Mouse (Mus musculus) embryonic stem cell, embryonic (primary cell): ENCODE results near the gene Rab13.

Experiments used
- CTCF ChIA-PET, 4 experiments: fragments of 300-600 bp in 2 of 4; fragments of 350-600 bp in 2 of 4; sonication (Branson Sonifier 250); formaldehyde crosslinking; loops; one replicate each; lab custom pipeline; 2022; ENCODE audit warnings: inconsistent platforms in 2 of 4; lab: Charles Lee
- POLR2A ChIA-PET, 4 experiments: fragments of 300-600 bp in 2 of 4; fragments of 350-600 bp in 2 of 4; sonication (Branson Sonifier 250); formaldehyde crosslinking; loops; one replicate each; lab custom pipeline; 2022; ENCODE audit warnings: antibody characterized with exemption in 4 of 4, inconsistent platforms in 1 of 4; lab: Charles Lee

The Rab13 gene

DNA sequence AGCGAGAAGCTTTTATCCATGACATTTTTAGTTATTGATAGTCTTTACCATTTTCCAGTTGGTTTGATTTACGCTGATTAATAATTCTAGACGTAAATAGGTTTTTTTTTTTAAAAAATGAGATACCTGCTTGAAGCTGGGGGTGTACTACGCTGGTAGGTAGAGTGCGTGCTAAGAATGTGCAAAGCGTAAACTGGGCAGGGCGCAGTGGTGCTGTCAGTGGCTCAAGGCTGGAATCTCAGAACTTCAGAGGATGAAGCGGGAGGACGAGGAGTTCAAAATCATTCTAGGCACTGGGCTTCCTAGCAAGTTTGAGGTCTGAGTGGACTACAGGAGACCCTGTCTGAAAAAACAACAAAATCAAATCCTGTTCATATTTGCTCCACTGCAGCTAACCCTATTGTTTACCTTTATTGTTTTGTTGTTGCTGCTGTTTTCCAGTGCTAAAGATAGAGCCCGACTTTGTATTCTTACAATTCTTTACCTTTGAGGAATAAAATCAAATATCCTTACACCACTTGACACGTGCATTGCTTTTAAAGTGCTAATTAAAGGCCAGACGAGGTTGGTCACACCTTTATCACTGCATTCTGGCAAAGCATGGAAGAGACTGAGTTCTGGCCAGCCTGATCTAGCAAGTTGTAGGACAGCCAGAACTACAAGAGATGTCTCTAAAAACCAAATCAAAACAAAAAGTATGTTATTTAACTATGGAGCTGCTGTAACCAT lies 625 bp downstream of the Rab13 start:
- ChIA-PET CTCF (interaction anchor here in 3 of 4 experiments (0.5 to 2.2 kb wide), 5 partner anchors 9 to 310 kb away, joined by 3 to 8 read pairs (median 4); partner anchors contain the start of gene Slc39a1 (in 1 of the 3)), POLR2A (interaction anchor here (0.6 to 13.1 kb wide), 112 partner anchors 7 to 430 kb away, joined by 3 to 150 read pairs (median 4); partner anchors contain the start of genes Dennd4b (in 3 of the 4), Gatad2b (in 3 of the 4), Hax1 (in 3 of the 4) and Jtb (in 3 of the 4))

DNA sequence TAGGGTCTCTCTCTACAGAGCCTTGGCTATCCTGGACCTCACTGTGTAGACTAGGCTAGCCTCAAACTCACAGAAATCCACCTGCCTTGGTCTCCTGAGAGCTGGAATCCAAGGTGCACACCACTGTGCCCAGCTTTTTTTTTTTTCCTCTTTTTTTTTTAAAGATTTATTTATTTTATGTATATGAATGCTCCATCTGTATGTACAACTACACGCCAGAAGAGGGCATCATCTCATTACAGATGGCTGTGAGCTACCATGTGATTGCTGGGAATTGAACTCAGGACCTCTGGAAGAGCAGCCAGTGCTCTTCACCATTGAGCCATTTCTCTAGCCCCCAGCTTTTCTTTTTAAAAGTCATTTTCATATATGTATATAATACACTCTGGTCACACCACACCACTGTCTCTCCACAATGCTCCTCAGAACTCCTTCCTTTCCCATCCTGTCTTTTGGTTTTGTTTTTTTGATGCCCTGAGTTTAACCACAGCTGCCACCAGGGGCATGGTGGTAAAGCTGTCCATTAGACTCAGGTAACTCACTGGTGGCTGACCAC lies 2.4 kb downstream of the Rab13 start:
- ChIA-PET POLR2A (interaction anchor here (0.6 to 13.1 kb wide), 38 partner anchors 8 to 834 kb away, joined by 3 to 150 read pairs (median 4); partner anchors contain the start of genes Jtb (in 2 of the 4), Slc39a1 (in 2 of the 4), Creb3l4 (in 1 of the 4) and Dennd4b (in 1 of the 4)), CTCF (interaction anchor here (0.6 to 2.3 kb wide), 43 partner anchors 8 to 1112 kb away, joined by 3 to 21 read pairs (median 4); partner anchors contain the start of genes Slc39a1 (in 2 of the 4), Jtb (in 1 of the 4), Slc27a3 (in 1 of the 4) and Snapin (in 1 of the 4))

DNA sequence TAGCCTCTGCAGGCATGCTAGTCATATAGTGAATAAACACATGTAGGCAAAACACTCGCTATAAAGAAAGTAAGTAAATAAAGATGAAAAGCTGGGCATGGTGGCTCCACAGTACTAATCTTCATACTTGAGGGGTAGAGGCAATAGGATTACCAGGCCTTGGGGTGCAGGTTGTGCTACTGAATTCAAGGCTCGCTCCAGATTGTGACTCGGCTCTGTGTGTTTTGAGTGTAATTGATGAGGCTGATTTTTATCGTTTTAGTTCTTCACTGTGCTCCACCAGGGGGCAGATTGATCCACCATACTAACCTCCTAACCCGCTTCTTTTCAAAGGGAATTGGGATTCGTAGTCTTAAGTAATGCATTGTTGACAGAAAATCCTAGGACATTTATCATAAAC lies 6.6 kb downstream of the Rab13 start:
- CTCF ChIA-PET, result interaction anchor here in 2 of 4 experiments (0.7 to 1.7 kb wide), 9 partner anchors 9 to 247 kb away, joined by 3 to 6 read pairs (median 4); partner anchors contain the start of genes Jtb (in 1 of the 2) and Slc39a1 (in 1 of the 2)

DNA sequence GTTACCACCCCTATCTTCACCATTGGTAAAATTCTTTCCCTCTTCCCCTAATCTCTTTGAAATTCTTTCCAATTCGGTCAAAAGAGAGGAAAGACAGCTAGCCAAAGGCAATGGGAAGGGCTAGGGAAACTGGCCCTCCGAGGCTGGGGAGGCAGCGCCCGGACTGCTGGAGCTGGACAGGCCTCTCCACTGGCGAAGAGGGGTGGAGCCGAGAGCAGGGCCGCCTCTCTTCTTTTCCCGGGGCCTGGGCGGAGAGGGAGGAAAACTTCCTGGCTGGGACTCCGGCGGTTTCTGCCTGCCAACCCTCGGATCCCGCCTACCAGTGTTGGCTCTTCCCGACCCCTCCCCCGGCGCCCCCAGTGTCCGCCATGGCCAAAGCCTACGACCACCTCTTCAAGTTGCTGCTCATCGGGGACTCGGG lies 7.0 kb downstream of the Rab13 start:
- POLR2A ChIA-PET, result interaction anchor here (0.6 to 3.7 kb wide), 12 partner anchors 9 to 270 kb away, joined by 3 to 39 read pairs (median 4); partner anchors contain the start of genes Jtb (in 3 of the 4), Dennd4b (in 1 of the 4), Rab13 (in 1 of the 4) and Rps27 (in 1 of the 4)
- CTCF ChIA-PET, result interaction anchor here in 2 of 4 experiments (0.6 to 1.7 kb wide), 9 partner anchors 9 to 246 kb away, joined by 3 to 6 read pairs (median 4); partner anchors contain the start of genes Jtb (in 1 of the 2) and Slc39a1 (in 1 of the 2)

More for the DNA sequence above, 6.6 kb downstream of the Rab13 start:
- POLR2A ChIA-PET, result interaction anchor here (0.6 to 3.7 kb wide), 12 partner anchors 8 to 271 kb away, joined by 3 to 39 read pairs (median 4); partner anchors contain the start of genes Jtb (in 3 of the 4), Rab13 (in 1 of the 4), Rps27 (in 1 of the 4) and Slc27a3 (in 1 of the 4)

DNA sequence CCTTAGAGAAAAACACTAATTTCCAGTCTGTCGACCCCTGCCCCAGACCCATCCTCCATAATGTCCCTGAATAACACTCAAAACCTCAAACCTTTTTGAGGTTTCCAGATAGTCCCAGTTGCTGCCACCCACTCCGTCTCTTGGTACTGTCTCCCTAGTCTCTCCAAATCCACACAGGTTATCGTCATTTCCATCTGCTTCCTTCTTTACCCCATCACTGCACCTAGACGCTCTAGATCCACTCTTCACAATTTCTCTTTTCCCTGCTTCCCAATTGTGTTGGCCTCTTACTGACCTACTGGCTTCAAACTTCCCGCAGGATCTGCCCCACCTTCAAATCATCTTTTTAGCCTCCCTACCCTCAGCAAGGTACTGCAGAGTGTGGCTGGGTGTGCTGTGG lies 7.6 kb downstream of the Rab13 start:
- ChIA-PET CTCF (interaction anchor here in 3 of 4 experiments (0.6 to 1.7 kb wide), 7 partner anchors 10 to 153 kb away, joined by 3 to 6 read pairs (median 4); partner anchors contain the start of gene Jtb (in 1 of the 3)), POLR2A (interaction anchor here in 3 of 4 experiments (0.6 to 3.7 kb wide), 16 partner anchors 8 to 254 kb away, joined by 3 to 39 read pairs (median 4); partner anchors contain the start of genes Rab13 (in 2 of the 3), Rps27 (in 2 of the 3), Dennd4b (in 1 of the 3) and Gatad2b (in 1 of the 3))

DNA sequence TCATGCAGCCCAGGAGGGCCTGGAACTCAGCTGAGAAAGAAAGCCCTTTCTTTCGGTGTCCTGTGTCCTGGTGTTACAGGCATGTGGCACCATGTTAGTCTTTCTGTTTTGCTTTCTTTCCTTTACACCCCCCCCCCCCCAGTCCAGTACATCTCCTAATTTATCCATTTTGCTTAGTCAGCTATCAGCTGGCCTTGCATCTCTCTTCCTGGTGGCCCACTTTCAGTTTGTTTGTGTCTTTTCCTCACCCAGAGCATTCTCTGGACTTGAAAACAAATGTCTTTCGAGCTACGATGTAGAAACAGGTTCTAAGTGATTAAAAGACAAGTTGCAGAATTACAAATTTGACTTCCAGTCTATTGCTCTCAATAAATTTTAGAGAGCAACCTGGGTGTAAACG lies 9.0 kb downstream of the Rab13 start:
- CTCF ChIA-PET, result interaction anchor here in 1 of 4 experiments (0.6 kb wide), 1 partner anchor 154 kb away, joined by 4 read pairs; no protein-coding TSS in a partner anchor
- POLR2A ChIA-PET, result interaction anchor here (0.6 to 3.7 kb wide), 20 partner anchors 9 to 1208 kb away, joined by 3 to 39 read pairs (median 4); partner anchors contain the start of genes Jtb (in 3 of the 4), Rab13 (in 3 of the 4), Rps27 (in 3 of the 4) and Gatad2b (in 1 of the 4)

DNA sequence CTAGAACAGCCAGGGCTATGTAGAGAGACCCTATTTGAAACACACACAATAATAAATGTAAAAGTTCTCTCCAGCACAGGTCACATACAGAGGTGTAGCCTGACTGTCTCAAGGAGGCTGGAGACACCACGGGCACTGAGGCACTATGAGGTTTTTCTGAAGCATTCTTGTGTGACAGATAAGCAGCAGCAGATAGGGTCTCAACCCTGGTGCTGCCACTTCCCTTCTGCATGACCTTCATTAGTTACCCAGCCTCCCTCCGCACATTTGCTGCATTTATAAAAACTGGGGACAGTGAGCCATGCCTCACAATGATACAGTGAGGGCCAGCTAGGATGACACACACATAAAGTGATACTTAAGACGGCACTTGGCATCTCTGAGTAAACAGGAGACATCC lies 9.4 kb downstream of the Rab13 start:
- CTCF ChIA-PET, result interaction anchor here in 1 of 4 experiments (0.6 kb wide), 1 partner anchor 153 kb away, joined by 4 read pairs; no protein-coding TSS in a partner anchor

DNA sequence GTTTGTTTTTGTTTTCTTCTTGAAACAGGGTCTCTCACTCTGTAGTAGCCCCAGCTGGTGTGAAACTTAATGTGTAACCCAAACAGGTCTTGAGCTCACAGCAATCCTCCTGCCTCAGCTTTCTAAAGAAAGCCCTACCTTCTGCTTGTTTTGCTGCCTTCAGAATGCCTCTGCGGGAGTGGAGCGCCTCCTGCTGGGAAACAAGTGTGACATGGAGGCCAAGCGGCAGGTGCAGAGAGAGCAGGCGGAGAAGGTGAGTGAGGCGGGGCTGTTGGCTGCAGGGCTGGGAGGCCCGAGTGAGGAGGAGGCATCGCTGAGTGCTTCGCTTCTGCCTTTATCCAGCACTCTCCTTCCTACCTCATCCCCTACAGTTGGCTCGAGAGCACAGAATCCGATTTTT lies 10.8 kb downstream of the Rab13 start:
- CTCF ChIA-PET, result interaction anchor here in 3 of 4 experiments (0.5 to 1.5 kb wide), 14 partner anchors 8 to 439 kb away, joined by 3 to 8 read pairs (median 3); partner anchors contain the start of gene Slc39a1 (in 1 of the 3)
- POLR2A ChIA-PET, result interaction anchor here in 3 of 4 experiments (0.6 to 2.4 kb wide), 12 partner anchors 8 to 56 kb away, joined by 3 to 12 read pairs (median 4); partner anchors contain the start of genes Slc39a1 (in 3 of the 3), Rab13 (in 2 of the 3), Rps27 (in 2 of the 3) and Creb3l4 (in 1 of the 3)

More for the DNA sequence above, 9.4 kb downstream of the Rab13 start:
- POLR2A ChIA-PET, result interaction anchor here (0.7 to 3.7 kb wide), 11 partner anchors 8 to 1209 kb away, joined by 3 to 39 read pairs (median 5); partner anchors contain the start of genes Rab13 (in 3 of the 4), Rps27 (in 3 of the 4), Jtb (in 2 of the 4) and Slc39a1 (in 1 of the 4)

DNA sequence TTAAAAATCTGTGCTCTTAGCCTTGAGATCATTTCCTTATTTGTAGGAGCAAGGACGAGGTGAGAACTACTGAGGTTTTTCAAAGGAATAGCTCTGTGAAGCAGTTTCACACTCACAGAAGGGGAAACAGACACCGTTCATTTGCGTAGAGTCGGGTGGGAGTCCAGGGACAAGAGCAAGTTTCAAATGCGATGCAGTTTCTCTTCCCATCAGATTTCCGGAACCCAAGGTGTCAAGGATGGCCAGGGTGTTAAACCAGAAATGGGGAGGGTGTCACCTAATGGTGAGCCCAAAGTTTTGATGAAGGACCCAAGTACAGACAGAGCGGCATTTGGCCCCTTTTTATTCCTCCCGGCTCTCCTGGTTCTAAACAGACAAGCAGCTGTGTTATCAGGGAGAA lies 17.6 kb downstream of the Rab13 start:
- POLR2A ChIA-PET, result interaction anchor here (0.6 to 7.0 kb wide), 51 partner anchors 9 to 282 kb away, joined by 3 to 150 read pairs (median 4); partner anchors contain the start of genes Creb3l4 (in 3 of the 4), Rab13 (in 3 of the 4), Rps27 (in 3 of the 4) and Slc39a1 (in 3 of the 4)
- CTCF ChIA-PET, result interaction anchor here in 1 of 4 experiments (1.0 to 1.7 kb wide), 3 partner anchors 11 to 17 kb away, joined by 3 to 6 read pairs (median 4); partner anchors contain the start of gene Slc39a1

DNA sequence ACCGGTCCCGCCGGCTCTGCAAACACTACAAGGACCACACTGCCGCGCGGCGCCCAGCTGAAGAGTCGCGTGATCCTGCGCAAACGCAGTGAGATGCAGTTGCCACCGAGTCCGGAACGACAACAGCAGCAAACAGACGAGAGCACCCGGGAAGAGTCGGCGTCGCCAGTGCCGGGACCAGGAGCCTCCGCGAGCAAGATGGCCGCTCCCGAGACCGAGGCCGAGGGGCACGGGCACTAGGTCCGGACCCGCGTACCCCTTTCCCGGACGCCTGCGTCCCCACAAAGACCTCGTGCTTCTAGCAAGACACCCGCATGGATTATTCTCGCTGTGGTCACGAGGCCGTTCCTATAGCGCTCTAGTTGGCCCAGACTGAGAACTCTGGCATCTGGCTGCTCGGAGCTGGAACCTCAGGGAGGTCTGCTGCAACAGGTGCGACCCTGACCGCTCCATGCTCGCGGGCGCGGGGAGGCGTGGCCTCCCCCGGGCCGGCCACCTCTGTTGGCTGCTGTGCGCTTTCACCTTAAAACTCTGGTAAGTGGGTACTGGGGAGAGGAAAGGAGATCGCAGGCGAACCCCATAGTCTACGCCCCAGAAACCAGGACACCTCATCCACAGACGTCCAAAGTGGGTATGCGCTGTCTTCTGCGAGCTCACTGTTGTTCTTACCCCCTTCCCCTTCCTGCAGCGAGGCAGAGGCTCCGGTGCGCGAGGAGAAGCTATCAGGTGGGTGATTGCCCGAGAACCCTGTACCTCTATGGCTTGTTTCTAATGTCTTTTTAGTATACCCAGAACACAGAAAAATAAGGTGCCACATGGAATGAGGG lies 18.2 kb downstream of the Rab13 start, which contains the start of gene Jtb:
Jtb (plus strand) TSS at position 91 of the 827 bp plus-strand sequence.
- ChIA-PET POLR2A (interaction anchor here (0.6 to 7.0 kb wide), 62 partner anchors 9 to 354 kb away, joined by 3 to 150 read pairs (median 4); partner anchors contain the start of genes Creb3l4 (in 3 of the 4), Gatad2b (in 3 of the 4), Rab13 (in 3 of the 4) and Rps27 (in 3 of the 4)), CTCF (interaction anchor here in 2 of 4 experiments (0.5 to 1.7 kb wide), 6 partner anchors 12 to 478 kb away, joined by 3 to 6 read pairs (median 4); partner anchors contain the start of gene Slc39a1 (in 2 of the 2))

DNA sequence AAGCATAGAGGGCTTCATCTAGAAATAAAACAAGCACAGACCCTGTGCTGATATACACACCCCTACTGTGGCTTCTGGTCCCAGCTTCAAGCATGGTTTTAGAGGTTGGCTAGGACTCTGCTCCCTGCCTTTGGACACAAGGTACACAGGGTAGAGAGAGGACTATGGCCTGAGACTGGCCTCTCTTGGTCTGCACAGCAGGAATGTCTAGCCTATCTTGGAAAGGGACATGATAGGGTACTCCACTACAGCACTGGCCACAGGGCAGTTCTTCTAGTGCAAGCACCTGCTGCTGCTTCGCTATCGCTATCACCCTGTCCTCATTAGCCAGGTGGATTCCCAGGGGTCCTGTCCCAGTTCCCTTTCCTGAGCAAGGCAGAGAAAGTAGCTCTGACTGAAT lies 27.8 kb downstream of the Rab13 start:
- POLR2A ChIA-PET, result interaction anchor here in 2 of 4 experiments (2.6 to 5.2 kb wide), 3 partner anchors 10 to 28 kb away, joined by 12 to 36 read pairs (median 15); partner anchors contain the start of genes Jtb (in 2 of the 2), Rab13 (in 1 of the 2) and Rps27 (in 1 of the 2)
- CTCF ChIA-PET, result no interaction called here

DNA sequence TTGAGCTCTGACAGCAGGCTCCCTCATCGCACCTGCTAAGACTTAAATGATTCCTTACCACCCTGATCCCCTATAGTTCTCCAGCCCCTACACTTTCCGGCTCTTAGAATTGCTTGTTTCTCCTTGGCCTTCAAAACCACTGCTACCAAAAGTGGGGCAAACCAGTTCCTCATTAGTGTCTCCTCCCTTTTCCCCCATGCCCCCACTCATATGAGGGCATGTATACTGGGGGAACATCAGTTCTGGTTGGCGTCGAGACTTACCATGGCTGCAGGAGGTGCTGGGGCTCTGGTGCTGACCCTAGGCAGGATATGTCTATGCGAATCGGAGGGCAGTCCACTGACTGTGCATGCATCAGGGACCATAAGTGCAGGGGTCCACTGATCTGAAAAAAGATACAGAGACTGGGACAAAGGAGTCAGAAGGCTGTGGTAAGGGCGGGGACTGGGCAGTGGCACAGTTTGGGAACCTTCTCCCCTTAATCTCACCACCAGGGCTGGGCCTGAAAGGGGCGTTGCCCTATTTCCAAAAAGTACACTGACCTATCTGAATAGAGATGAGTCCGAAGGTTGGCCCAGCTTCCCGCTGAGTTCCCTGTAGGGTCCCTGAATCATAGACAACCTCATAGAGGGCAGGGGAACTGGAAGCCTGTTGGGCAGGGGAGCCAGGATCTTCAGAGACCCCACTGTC lies 28.3 kb downstream of the Rab13 start:
- ChIA-PET POLR2A (interaction anchor here in 3 of 4 experiments (0.5 to 7.5 kb wide), 16 partner anchors 8 to 243 kb away, joined by 3 to 108 read pairs (median 4); partner anchors contain the start of genes Jtb (in 3 of the 3), Crtc2 (in 1 of the 3), Dennd4b (in 1 of the 3) and Hax1 (in 1 of the 3)), CTCF (no interaction called here)

DNA sequence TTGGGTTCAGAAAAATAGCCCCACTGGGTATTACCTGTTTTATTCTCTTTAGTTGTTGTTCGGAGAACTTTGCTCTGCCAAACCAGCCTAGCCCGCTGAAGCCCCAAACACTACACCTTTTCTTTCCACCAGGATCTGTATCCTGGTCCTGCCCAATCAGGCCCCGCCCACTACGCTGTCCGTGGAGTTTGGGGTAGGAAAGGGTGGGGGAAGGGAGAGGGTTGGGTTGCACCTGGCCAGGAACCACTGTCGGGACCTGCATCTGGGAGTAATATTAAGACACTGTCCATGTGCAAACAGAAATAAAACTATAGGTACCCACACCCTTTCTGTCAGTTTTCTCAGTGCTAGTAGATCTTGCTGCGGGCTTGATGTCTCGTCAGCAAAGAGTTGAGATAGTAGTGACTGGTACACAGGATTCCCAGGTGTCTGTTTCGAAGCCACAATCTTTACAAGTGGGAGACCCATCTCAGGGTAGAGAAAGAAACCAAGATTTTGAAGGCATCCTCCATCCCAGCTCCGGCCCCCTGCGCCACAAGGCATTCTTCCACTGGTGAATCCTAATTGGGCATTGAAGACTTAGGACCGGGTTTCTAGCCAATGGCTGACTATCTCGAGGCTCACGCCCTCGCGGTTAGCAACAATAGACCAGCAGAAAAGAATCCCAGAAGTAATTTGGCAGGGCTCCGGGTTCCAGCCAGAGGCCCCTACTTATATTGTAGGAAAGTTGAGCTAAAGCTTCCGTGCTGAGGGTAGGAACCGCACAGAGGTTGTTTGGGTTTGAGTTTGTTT lies 29.7 kb downstream of the Rab13 start, which contains the start of gene Creb3l4:
Creb3l4 (minus strand) TSS at position 529 of the 792 bp plus-strand sequence.
- POLR2A ChIA-PET, result interaction anchor here in 3 of 4 experiments (0.6 to 7.5 kb wide), 30 partner anchors 9 to 270 kb away, joined by 3 to 108 read pairs (median 4); partner anchors contain the start of genes Jtb (in 3 of the 3), Rab13 (in 2 of the 3), Rps27 (in 2 of the 3) and Crtc2 (in 1 of the 3)
- CTCF ChIA-PET, result interaction anchor here in 2 of 4 experiments (0.6 to 0.9 kb wide), 2 partner anchors 8 to 466 kb away, joined by 3 to 4 read pairs; no protein-coding TSS in a partner anchor

DNA sequence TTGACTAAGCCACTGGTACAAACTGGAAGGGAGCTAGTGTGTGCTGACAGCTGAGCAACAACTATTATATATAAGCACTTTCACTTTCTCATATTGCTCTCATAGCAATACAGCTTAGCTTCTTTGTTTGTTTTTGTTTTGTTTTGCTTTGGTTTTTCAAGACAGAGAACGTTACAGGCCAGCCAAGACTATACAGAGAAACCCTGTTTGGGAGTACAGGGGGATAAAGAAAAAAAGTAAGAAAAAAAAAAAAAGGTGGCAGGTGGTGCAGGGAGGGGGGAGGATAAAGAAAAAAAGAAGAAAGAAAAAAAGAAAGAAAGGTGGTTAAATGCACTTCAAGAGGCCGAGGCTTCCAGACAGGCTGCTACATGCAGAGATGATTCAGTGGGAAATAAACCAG lies 31.9 kb downstream of the Rab13 start:
- CTCF ChIA-PET, result interaction anchor here in 2 of 4 experiments (0.6 to 1.0 kb wide), 2 partner anchors 44 to 182 kb away, joined by 3 to 4 read pairs; no protein-coding TSS in a partner anchor
- POLR2A ChIA-PET, result interaction anchor here (0.6 to 7.5 kb wide), 13 partner anchors 10 to 444 kb away, joined by 3 to 108 read pairs (median 4); partner anchors contain the start of genes Rab13 (in 2 of the 4), Rps27 (in 2 of the 4) and Jtb (in 1 of the 4)
